Mouse (Mus musculus) liver, embryonic 14.5 days (tissue): ENCODE measurements around the gene Tbc1d10a.

ENCODE experiments used
- CTCF ChIP-seq: IDR thresholded peaks from 2 replicates; pipeline ENCODE4 v1.5.1; 2016; ENCODE audit warnings: antibody characterized with exemption, low read depth, control low read depth
- EP300 ChIP-seq: IDR thresholded peaks from 2 replicates; pipeline ENCODE4 v1.6.1; 2016; ENCODE audit warnings: antibody characterized with exemption, low read depth

DNA sequence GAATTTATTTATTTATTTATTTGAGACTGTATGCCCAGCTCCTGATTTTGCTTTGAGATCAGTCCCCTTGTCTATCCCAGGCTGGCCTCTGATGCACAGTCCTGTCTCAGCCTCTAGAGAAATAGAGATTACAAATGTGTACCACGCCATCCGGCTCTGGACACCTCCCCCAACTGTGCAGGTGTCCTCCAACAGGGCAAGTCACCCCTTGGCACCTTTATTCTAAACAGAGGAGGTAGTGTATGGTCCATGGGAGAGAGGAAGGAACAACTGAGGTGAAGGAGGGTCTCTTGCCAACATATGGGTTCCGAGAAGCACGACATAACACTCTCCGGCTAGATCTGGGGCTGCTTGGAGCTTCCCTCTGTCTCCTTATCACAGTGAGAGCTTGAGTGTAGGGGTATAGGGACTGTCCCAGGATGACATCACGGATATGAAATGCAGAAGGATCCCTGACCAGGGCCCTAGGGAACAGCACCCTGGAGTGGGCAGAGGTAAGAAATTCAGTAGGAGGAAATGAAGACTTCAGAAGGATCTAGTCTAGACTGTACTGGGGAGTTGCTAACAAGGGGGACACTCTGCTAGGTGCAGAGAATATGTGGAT, 48.6 kb downstream of the Tbc1d10a start:
- no peak for TF ChIP-seq CTCF
- TF ChIP-seq EP300: no peak
